Mouse (Mus musculus) heart, postnatal 0 days (tissue): ENCODE results near the gene 4930451I11Rik.

Experiments used
- CTCF ChIP-seq: IDR thresholded peaks from 2 replicates; pipeline ENCODE4 v1.5.1; 2016; ENCODE audit warnings: antibody characterized with exemption, control low read depth, low read depth
- EP300 ChIP-seq: IDR thresholded peaks from 2 replicates; pipeline ENCODE4 v1.6.1; 2016; ENCODE audit warnings: antibody characterized with exemption, low read depth

- TF ChIP-seq CTCF (no peak), EP300 (no peak)
These were observed 39.1 kb upstream of the 4930451I11Rik start for GRCm38 (mm10) chr7:126870520-126870891.
